ENCODE assay signal across 8 mouse cellular contexts in the genomic region with DNA sequence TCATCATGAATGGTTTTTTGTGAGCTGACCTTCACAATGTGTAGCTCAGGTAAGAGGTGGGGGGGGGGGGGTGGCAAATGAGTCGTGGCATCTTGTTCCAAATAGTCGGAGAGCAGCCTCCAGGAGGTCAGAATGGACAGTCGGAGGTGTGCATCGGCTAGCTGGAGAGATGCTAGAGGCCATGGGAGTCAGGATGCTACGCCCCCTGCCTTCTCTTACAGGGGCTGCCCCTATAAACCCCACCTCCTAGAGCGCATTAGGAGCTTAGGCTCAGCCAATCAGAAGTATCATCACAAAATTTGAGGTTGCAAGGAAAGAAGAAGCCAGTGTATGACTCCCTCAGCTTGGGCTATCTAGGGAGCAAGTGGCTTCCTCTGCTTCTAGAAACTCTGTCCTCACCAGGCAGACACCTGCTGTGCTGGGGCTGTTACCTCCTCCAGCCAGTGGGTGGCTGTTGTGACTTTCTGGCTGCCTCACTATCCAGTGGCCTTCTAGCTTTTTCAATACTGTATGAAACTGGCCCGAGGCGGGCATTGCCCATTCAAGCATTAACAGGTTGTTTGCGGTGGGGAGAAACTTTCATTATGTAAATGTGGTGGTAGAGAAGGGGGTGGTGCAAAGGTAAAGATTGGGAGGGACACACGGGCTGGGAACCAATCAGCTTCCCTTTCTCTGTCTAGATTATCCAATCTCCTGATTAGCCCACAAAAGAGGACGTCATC.
DNase-seq lines count a peak whose midpoint lies in the region; ATAC-seq lines count a peak whose summit lies in the region.

No protein-coding gene starts in this region.

- H3K4me3 ChIP-seq in kidney, embryonic 16.5 days (ENCODE audit: low read length): no peak overlapping the region
- no peak overlapping the region for H3K4me3 ChIP-seq in neural tube, embryonic 15.5 days (replicated peaks)
- no peak overlapping the region for H3K4me3 ChIP-seq in hindbrain, embryonic 16.5 days (ENCODE audit: low read length)

- no peaks in the 10 kb centered on the region for H3K36me3 ChIP-seq in kidney, embryonic 16.5 days (ENCODE audit: insufficient read depth, low read length)
- no peaks in the 10 kb centered on the region for H3K36me3 ChIP-seq in neural tube, embryonic 15.5 days
- no peaks in the 10 kb centered on the region for H3K36me3 ChIP-seq in hindbrain, embryonic 16.5 days (ENCODE audit: control insufficient read depth, insufficient read depth, low read length)

- no peak overlapping the region for H3K4me2 ChIP-seq in kidney, embryonic 16.5 days (replicated peaks; ENCODE audit: low read depth, low read length)
- H3K4me2 ChIP-seq in neural tube, embryonic 15.5 days: no peak overlapping the region
- H3K4me2 ChIP-seq in hindbrain, embryonic 16.5 days (ENCODE audit: low read length): no peak overlapping the region

- WGBS in kidney, embryonic 16.5 days: 76% methylated on average over 11 of the region's 11 CpGs
- 77% methylated on average over 11 of the region's 11 CpGs for WGBS in neural tube, embryonic 15.5 days
- WGBS in hindbrain, embryonic 16.5 days: 79% methylated on average over 11 of the region's 11 CpGs

- H3K9me3 ChIP-seq in kidney, embryonic 16.5 days (ENCODE audit: low read length): no peaks in the 10 kb centered on the region
- H3K9me3 ChIP-seq in neural tube, embryonic 15.5 days (replicated peaks): 0 out of 2 replicates have a peak, but pooled peaks cover 4% of the 10 kb centered on the region
- H3K9me3 ChIP-seq in hindbrain, embryonic 16.5 days (ENCODE audit: control insufficient read depth, low read length): 0 out of 2 replicates have a peak, but pooled peaks cover 2% of the 10 kb centered on the region

- no peaks in the 10 kb centered on the region for H3K4me1 ChIP-seq in kidney, embryonic 16.5 days (ENCODE audit: insufficient read depth, low read length)
- H3K4me1 ChIP-seq in neural tube, embryonic 15.5 days: peaks cover 8% of the 10 kb centered on the region; the same call in 1 of the 2 replicates
- no peaks in the 10 kb centered on the region for H3K4me1 ChIP-seq in hindbrain, embryonic 16.5 days (ENCODE audit: control insufficient read depth, insufficient read depth, low read depth, low read length)

- DNase-seq in A20 (ENCODE audit: low read depth, low spot score): peak; percentile 90
- peak; percentile 14 for DNase-seq in T-cell, adult 2 months (ENCODE audit: low spot score)
- DNase-seq in gastrocnemius, postnatal 36 days: no peak
- no peak for DNase-seq in urinary bladder, postnatal 25 days (ENCODE audit: low spot score)

- H3K27me3 ChIP-seq in kidney, embryonic 16.5 days (ENCODE audit: insufficient read depth, low read length): no peaks in the 10 kb centered on the region
- no peaks in the 10 kb centered on the region for H3K27me3 ChIP-seq in neural tube, embryonic 15.5 days (replicated peaks)
- no peaks in the 10 kb centered on the region for H3K27me3 ChIP-seq in hindbrain, embryonic 16.5 days (replicated peaks; ENCODE audit: control insufficient read depth, insufficient read depth, low read length)

- intact Hi-C loops in gastrocnemius, postnatal 36 days (cut with DNase I): no loop called here

- ATAC-seq in kidney, embryonic 16.5 days (ENCODE audit: low FRiP score, low TSS enrichment): peak; percentile 67; the same call in 1 of the 2 replicates
- ATAC-seq in megakaryocyte-erythroid progenitor cell, adult 5-6 weeks (replicated peaks; ENCODE audit: low FRiP score, low TSS enrichment, poor library complexity, severe bottlenecking): peak; percentile 94
- ATAC-seq in neural tube, embryonic 15.5 days (ENCODE audit: low FRiP score): no peak
- ATAC-seq in hindbrain, embryonic 16.5 days: no peak

- H3K9ac ChIP-seq in kidney, embryonic 16.5 days (replicated peaks; ENCODE audit: low read length): no peak overlapping the region
- H3K9ac ChIP-seq in neural tube, embryonic 15.5 days (replicated peaks): no peak overlapping the region
- H3K9ac ChIP-seq in hindbrain, embryonic 16.5 days (ENCODE audit: low read depth, low read length): no peak overlapping the region

- no peak overlapping the region for H3K27ac ChIP-seq in kidney, embryonic 16.5 days (ENCODE audit: low read length)
- no peak overlapping the region for H3K27ac ChIP-seq in neural tube, embryonic 15.5 days (replicated peaks)
- H3K27ac ChIP-seq in hindbrain, embryonic 16.5 days (ENCODE audit: low read depth, low read length): no peak overlapping the region

Comparison
In these comparisons a context has a peak if more than half of its experiments do, and no peak if none do; other contexts are left out.
1. DNase-seq: peak in A20 (single experiment) and T-cell, adult 2 months (single experiment); none in gastrocnemius, postnatal 36 days (0 of 2) and urinary bladder, postnatal 25 days (single experiment).
2. ATAC-seq: peak in kidney, embryonic 16.5 days (single experiment) and megakaryocyte-erythroid progenitor cell, adult 5-6 weeks (single experiment); none in neural tube, embryonic 15.5 days (single experiment) and hindbrain, embryonic 16.5 days (single experiment).